Mouse (Mus musculus): ENCODE measurements at regions not wholly inside any gene's neighbourhood (a gene's known extent, or its start where the extent isn't known, plus 50 kb on each side); places are given as distances from the start of the nearest gene placed in this dataset.

DNA sequence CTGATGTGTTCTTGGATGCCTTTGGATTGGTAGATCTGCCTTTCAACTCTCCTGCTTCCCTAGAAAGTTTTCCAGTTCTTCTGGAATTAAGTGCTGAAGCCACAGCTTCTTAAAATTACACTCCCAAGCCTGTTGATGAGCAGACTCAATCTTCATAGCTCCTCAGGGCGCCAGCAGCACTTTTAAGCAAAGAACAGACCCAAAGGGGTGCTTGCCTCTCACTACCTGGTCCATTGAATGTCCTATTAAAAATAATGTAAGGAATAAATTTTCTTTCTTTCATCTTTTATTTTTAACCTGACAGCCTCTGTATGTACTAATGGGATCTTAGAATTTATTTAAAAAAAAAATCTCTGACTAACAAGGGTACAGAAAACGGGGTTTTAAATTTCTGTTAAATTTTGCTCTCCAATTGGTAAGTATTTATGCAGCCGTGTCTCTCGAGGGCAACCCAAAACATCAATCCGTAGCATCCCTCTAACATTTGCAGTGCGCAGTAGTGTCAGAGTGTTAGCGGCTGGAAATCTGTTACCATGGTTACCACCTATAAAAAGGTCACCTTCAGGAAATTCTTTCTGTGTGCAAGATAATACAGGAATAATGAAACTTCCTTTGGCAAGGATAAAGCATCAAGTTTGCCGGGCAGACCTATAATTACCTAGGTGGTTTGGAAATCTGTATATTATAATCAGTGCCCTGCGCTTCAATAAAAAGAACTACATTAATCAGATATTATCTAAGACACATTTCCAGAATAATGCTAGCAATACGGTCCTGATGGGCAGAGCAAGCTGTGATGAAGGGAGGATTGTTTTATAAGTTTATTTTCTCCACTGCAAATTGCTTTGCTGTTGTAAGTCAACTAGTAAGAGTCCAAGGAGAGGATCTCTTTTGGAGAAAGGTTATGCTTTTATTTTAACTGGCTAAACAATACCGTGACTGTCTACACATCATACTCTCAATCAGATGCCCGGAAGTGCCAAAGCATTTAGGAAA lies 277.1 kb upstream of the Nrsn1 start:
- Histone ChIP-seq H3K36me3 (ENCODE audit: control insufficient read depth, insufficient read depth, low read length, poor library complexity, severe bottlenecking) (no peaks in the 10 kb centered on the region), H3K4me1 (ENCODE audit: control insufficient read depth, insufficient read depth, low read length) (no peaks in the 10 kb centered on the region), H3K9ac (ENCODE audit: low read depth, poor library complexity, severe bottlenecking) (no peak overlapping the region), H3K27me3 (ENCODE audit: control insufficient read depth, insufficient read depth, low read length, poor library complexity, severe bottlenecking) (no peaks in the 10 kb centered on the region), H3K9me3 (replicated peaks; ENCODE audit: control insufficient read depth, insufficient read depth, low read length, poor library complexity, severe bottlenecking) (peaks cover 5% of the 10 kb centered on the region), H3K4me3 (ENCODE audit: low read depth, low read length) (no peak overlapping the region), H3K27ac (ENCODE audit: insufficient read depth, low read length) (no peak overlapping the region)
- TF ChIP-seq EP300 (IDR thresholded peaks at IDR 0.05; ENCODE audit: insufficient read depth, low read depth, low read length) (no peak), POLR2A (IDR thresholded peaks at IDR 0.05; ENCODE audit: insufficient read depth, low read length) (no peak), CTCF (IDR thresholded peaks at IDR 0.05; ENCODE audit: low read depth, low read length) (no peak)

DNA sequence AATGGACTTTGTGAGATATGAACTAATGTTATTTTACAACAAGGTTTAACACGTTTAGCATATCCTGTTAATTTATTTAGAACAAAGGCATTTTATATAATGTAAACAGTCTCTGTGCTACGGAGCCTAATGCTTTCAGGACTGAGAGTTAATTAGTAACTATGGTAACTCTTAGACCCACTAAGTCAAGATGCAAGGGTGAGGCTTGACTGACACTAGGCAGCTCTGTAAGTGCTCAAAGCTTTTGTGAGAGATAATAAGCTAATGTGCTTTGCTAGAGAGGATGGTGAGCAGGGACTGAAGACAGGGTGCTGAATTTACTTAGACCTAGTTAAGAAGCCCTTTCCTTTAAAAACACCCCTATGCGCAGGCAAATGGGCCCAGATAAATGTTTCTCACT lies 253.8 kb upstream of the Nrsn1 start:
- Histone ChIP-seq H3K9me3 (replicated peaks; ENCODE audit: control insufficient read depth, insufficient read depth, low read length, poor library complexity, severe bottlenecking) (no peaks in the 10 kb centered on the region; the same call in 1 of the 2 replicates), H3K27me3 (ENCODE audit: control insufficient read depth, insufficient read depth, low read length, poor library complexity, severe bottlenecking) (no peaks in the 10 kb centered on the region), H3K36me3 (ENCODE audit: control insufficient read depth, insufficient read depth, low read length, poor library complexity, severe bottlenecking) (no peaks in the 10 kb centered on the region), H3K27ac (ENCODE audit: insufficient read depth, low read length) (no peak overlapping the region), H3K9ac (ENCODE audit: low read depth, poor library complexity, severe bottlenecking) (no peak overlapping the region), H3K4me1 (ENCODE audit: control insufficient read depth, insufficient read depth, low read length) (no peaks in the 10 kb centered on the region), H3K4me3 (ENCODE audit: low read depth, low read length) (no peak overlapping the region)
- TF ChIP-seq CTCF (IDR thresholded peaks at IDR 0.05; ENCODE audit: low read depth, low read length) (no peak), POLR2A (IDR thresholded peaks at IDR 0.05; ENCODE audit: insufficient read depth, low read length) (no peak), EP300 (IDR thresholded peaks at IDR 0.05; ENCODE audit: insufficient read depth, low read depth, low read length) (no peak)

DNA sequence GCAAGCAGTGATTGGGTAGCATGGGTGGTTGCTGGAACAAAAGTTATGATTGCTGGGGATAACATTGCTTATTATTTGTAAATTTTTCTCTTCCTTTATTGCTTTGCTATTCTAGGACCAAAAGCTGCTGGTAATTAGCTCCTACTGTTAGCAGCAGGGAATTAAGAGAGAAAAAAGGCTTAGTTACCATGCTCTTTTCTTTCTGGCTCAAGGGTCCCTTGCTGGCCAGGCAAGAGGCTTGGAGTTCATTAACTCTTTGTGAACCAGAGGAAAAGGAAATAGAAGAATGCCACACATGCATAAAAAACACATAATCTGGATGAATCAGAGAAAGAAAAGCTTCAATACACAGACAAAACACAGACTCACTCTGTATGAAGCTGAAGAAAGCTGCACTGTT lies 237.1 kb upstream of the Nrsn1 start:
- no peaks in the 10 kb centered on the region for H3K36me3 ChIP-seq (ENCODE audit: control insufficient read depth, insufficient read depth, low read length, poor library complexity, severe bottlenecking)
- H3K9ac ChIP-seq (ENCODE audit: low read depth, poor library complexity, severe bottlenecking): no peak overlapping the region
- H3K4me3 ChIP-seq (ENCODE audit: low read depth, low read length): no peak overlapping the region
- no peaks in the 10 kb centered on the region; the same call in 1 of the 2 replicates for H3K27me3 ChIP-seq (ENCODE audit: control insufficient read depth, insufficient read depth, low read length, poor library complexity, severe bottlenecking)
- TF ChIP-seq CTCF (IDR thresholded peaks at IDR 0.05; ENCODE audit: low read depth, low read length) (no peak), POLR2A (IDR thresholded peaks at IDR 0.05; ENCODE audit: insufficient read depth, low read length) (no peak), EP300 (IDR thresholded peaks at IDR 0.05; ENCODE audit: insufficient read depth, low read depth, low read length) (no peak)
- H3K27ac ChIP-seq (ENCODE audit: insufficient read depth, low read length): no peak overlapping the region
- no peaks in the 10 kb centered on the region for H3K4me1 ChIP-seq (ENCODE audit: control insufficient read depth, insufficient read depth, low read length)
- no peaks in the 10 kb centered on the region for H3K9me3 ChIP-seq (replicated peaks; ENCODE audit: control insufficient read depth, insufficient read depth, low read length, poor library complexity, severe bottlenecking)

DNA sequence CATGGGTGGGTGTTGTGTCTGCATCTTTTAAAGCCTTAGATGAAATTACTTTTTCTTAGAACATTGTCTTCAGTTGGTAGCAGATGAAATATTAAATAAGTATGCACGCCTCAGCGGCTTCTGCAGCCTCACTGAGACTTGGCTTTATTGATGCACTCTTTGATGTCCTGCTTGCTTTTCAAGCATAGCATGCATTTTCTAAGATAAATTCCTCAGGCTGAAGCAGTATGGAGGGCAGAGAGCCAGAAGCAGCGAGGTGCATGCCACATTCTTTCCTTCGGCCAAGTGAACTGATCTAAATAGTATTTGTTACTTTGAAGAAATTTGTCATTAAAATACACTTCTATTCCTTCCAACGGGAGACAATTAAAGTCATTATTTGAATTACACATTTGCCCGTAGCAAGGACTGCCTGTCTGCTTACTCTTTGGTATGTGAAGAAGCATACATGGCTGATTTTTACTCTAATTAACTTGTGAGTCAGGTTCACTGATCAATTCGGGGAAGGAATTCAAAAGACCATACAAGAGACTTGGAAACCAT lies 224.3 kb upstream of the Nrsn1 start:
- no peak overlapping the region for H3K9ac ChIP-seq (ENCODE audit: low read depth, poor library complexity, severe bottlenecking)

DNA sequence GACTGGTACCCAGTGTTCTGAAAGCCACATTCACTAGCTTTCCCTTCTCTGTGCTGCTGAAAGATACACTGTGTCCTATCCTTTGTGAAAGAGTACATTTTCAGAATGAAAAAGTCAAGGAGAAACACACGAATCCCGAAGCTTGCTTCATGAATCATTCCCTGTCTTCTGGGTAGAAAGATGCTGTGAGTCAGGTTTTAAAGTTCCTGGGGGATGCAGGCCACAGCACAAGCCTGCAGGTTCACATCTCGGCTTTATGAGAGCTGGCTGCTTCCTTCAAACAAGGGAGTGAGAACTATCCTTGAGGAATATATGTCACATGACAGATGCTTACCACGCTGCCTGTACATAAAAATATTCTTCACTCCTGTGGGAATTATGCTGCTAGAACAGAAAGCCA lies 219.7 kb upstream of the Nrsn1 start:
- no peaks in the 10 kb centered on the region for H3K4me1 ChIP-seq (ENCODE audit: control insufficient read depth, insufficient read depth, low read length)
- TF ChIP-seq CTCF (IDR thresholded peaks at IDR 0.05; ENCODE audit: low read depth, low read length): no peak
- TF ChIP-seq EP300 (IDR thresholded peaks at IDR 0.05; ENCODE audit: insufficient read depth, low read depth, low read length): no peak
- TF ChIP-seq POLR2A (IDR thresholded peaks at IDR 0.05; ENCODE audit: insufficient read depth, low read length): no peak
- no peaks in the 10 kb centered on the region for H3K36me3 ChIP-seq (ENCODE audit: control insufficient read depth, insufficient read depth, low read length, poor library complexity, severe bottlenecking)
- no peaks in the 10 kb centered on the region for H3K27me3 ChIP-seq (ENCODE audit: control insufficient read depth, insufficient read depth, low read length, poor library complexity, severe bottlenecking)
- no peak overlapping the region for H3K4me3 ChIP-seq (ENCODE audit: low read depth, low read length)
- H3K9ac ChIP-seq (ENCODE audit: low read depth, poor library complexity, severe bottlenecking): no peak overlapping the region
- no peak overlapping the region for H3K27ac ChIP-seq (ENCODE audit: insufficient read depth, low read length)
- H3K9me3 ChIP-seq (replicated peaks; ENCODE audit: control insufficient read depth, insufficient read depth, low read length, poor library complexity, severe bottlenecking): no peaks in the 10 kb centered on the region

More for the DNA sequence above, 224.3 kb upstream of the Nrsn1 start:
- Histone ChIP-seq H3K4me1 (ENCODE audit: control insufficient read depth, insufficient read depth, low read length) (no peaks in the 10 kb centered on the region), H3K27ac (ENCODE audit: insufficient read depth, low read length) (no peak overlapping the region), H3K27me3 (ENCODE audit: control insufficient read depth, insufficient read depth, low read length, poor library complexity, severe bottlenecking) (no peaks in the 10 kb centered on the region), H3K4me3 (ENCODE audit: low read depth, low read length) (no peak overlapping the region), H3K36me3 (ENCODE audit: control insufficient read depth, insufficient read depth, low read length, poor library complexity, severe bottlenecking) (no peaks in the 10 kb centered on the region), H3K9me3 (replicated peaks; ENCODE audit: control insufficient read depth, insufficient read depth, low read length, poor library complexity, severe bottlenecking) (no peaks in the 10 kb centered on the region)
- TF ChIP-seq POLR2A (IDR thresholded peaks at IDR 0.05; ENCODE audit: insufficient read depth, low read length) (no peak), CTCF (IDR thresholded peaks at IDR 0.05; ENCODE audit: low read depth, low read length) (no peak), EP300 (IDR thresholded peaks at IDR 0.05; ENCODE audit: insufficient read depth, low read depth, low read length) (no peak)

DNA sequence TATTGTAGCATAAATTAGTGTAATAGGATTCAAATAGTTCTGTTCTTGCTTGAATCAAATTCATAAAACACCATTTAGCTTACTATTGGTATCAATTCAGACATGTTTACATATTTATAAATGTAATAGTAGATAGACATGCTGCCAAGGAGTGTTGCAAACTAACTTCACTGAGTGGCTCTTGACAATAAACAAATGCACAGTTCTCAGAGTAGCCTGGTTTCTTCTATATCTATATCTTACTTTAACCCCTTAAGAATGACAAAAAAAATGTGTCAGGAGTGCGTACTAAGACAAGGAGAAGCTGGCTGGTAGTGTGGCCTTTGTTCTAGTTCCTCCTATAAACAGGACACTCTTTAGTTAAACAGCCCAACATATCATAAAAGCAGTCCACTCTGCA lies 213.0 kb upstream of the Nrsn1 start:
- no peaks in the 10 kb centered on the region for H3K4me1 ChIP-seq (ENCODE audit: control insufficient read depth, insufficient read depth, low read length)
- no peaks in the 10 kb centered on the region for H3K27me3 ChIP-seq (ENCODE audit: control insufficient read depth, insufficient read depth, low read length, poor library complexity, severe bottlenecking)
- H3K9me3 ChIP-seq (replicated peaks; ENCODE audit: control insufficient read depth, insufficient read depth, low read length, poor library complexity, severe bottlenecking): no peaks in the 10 kb centered on the region
- no peak overlapping the region for H3K27ac ChIP-seq (ENCODE audit: insufficient read depth, low read length)
- H3K4me3 ChIP-seq (ENCODE audit: low read depth, low read length): no peak overlapping the region
- H3K9ac ChIP-seq (ENCODE audit: low read depth, poor library complexity, severe bottlenecking): no peak overlapping the region
- TF ChIP-seq EP300 (IDR thresholded peaks at IDR 0.05; ENCODE audit: insufficient read depth, low read depth, low read length) (no peak), POLR2A (IDR thresholded peaks at IDR 0.05; ENCODE audit: insufficient read depth, low read length) (no peak), CTCF (IDR thresholded peaks at IDR 0.05; ENCODE audit: low read depth, low read length) (no peak)
- no peaks in the 10 kb centered on the region for H3K36me3 ChIP-seq (ENCODE audit: control insufficient read depth, insufficient read depth, low read length, poor library complexity, severe bottlenecking)

Measured in ES-Bruce4 (cell line).